Mouse (Mus musculus) inflammation-experienced regulatory T-cells, adult 6 months (primary cell): ENCODE measurements around the gene Pik3cb. TPM values are rescaled to one million over a fixed set of nuclear protein-coding genes. Genes with fewer than 3 reads are reported as not detected.
A peak's percentile ranks its signal among the peaks of the same experiment; 100 is the strongest.

Source experiments
- ATAC-seq: one replicate; pipeline ENCODE4 v1.8.0; 2017
- polyA plus RNA-seq, 3 experiments: library from polyadenylated mRNA; unstranded; fragments of 100-300 nt; shearing (Covaris generic); gene quantifications; one replicate each; pipeline ENCODE4 v1.2.1; 2017

Pik3cb gene
- polyA plus RNA-seq: under 1 TPM; 0.42 to 0.63 (median 0.48) TPM

DNA sequence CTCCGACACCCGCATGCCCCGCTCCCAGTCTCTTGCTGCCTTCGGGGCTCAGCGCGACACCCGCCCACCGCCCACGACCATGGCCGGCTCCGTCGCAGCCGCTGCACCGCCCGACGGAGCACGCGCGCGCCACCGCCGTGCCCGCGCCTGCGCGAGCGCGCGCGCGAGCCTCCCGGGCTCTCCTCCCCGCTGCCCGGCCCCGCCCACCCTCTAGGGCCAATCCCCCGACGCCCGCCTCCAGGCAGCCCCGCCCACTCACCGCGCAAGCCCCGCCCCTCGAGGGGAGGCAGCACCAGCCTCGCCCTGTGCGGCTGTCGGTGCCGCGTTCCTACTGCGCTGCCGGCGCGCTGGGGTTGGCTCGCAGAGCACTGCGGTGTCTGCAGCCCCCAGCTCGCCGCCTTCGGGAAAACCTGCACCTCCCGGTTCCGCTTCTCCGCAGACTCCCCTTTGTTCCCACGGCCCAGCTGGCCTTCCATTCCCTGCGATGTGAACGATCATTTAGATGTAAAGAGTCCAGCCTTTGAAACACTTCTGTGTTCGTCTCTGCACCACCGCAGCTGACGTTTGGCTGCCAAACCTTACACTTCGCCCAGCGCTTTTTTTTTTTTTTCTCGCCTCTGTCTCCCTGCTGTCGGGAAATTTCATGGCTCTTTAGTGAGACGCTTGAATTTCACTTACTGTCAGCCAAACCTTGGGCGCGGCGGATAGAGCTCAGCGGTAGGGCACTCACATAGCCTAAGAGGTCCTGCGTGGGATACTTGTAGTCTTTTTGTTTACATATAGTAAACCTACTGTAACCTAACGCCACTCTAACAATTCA is at the start of gene Pik3cb:
Pik3cb (minus strand) TSS at position 559 of the 820 bp plus-strand sequence.
- peak; percentile 83 for ATAC-seq

GRCm38 (mm10) chr9:99183043-99183670 is 42.7 kb upstream of the Pik3cb start:
- no peak for ATAC-seq

GRCm38 (mm10) chr9:99182121-99182520 is 41.7 kb upstream of the Pik3cb start:
- no peak for ATAC-seq

DNA sequence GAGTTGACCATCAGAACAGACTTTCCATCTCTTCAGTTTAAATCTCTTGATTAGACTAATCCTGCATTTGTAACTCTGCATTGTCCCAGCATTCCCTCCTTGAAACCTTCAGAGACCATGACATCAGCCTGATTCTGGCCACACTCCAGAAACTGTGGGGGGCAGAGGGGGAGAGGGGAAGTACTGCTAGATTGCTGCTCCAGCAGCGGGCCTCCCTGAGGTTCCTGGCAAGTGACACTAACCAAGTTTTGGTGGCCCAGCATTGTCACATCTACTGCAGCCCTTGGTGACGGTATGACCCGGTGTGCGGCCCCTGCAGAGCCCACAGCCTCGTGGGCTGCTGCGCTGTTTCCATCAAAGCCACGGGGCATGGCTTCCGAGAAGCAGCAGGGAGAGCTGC is 39.9 kb upstream of the Pik3cb start:
- ATAC-seq: no peak

- ATAC-seq: no peak
Observed at GRCm38 (mm10) chr9:99178736-99179135, 38.3 kb upstream of the Pik3cb start.

DNA sequence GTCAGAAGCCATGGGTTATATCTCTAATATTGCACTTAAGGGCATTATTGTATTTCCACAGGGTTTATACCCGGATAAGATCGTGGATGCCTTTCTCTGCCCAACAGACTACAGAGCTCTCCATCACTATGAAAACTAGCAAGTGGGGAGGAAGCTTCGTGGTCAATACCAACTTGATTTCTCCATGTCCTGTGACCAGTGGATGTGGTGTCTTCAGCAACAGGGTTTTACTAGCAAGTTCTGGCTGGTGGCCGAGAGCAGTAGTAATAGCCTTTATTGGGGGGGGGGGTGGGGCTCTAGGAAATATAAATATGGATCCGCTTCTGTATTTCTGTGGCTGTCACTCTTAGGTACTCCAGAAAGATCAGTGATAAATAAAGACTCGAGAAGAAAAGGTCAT is 35.4 kb upstream of the Pik3cb start:
- ATAC-seq: no peak

- ATAC-seq: no peak
Observed at GRCm38 (mm10) chr9:99172811-99173210, 32.4 kb upstream of the Pik3cb start.

DNA sequence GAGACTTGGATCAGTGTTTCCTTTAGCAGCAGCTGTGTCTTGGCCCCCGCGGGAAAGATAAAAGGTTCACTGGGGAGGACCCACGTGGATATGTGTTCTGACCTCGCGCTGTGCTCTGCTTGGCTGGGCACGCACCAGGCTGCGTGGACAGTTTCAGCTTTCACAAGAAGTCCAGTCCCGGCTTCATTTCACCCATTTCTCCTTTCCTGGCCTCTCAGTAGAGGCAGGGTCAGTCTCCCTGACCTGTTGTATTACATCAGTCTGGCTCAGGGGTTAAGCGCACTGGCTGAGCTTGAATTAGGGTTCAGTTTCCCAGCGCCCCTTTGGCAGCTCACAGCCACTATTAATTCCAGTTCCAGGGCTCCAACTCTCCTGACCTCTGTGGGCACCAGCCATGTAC is 30.8 kb upstream of the Pik3cb start:
- ATAC-seq: no peak

- no peak for ATAC-seq
Observed at GRCm38 (mm10) chr9:99169029-99169428, 28.6 kb upstream of the Pik3cb start.

- ATAC-seq: no peak
Observed at GRCm38 (mm10) chr9:99166946-99167345, 26.5 kb upstream of the Pik3cb start.

- ATAC-seq: no peak
Observed at GRCm38 (mm10) chr9:99165956-99166355, 25.5 kb upstream of the Pik3cb start.

DNA sequence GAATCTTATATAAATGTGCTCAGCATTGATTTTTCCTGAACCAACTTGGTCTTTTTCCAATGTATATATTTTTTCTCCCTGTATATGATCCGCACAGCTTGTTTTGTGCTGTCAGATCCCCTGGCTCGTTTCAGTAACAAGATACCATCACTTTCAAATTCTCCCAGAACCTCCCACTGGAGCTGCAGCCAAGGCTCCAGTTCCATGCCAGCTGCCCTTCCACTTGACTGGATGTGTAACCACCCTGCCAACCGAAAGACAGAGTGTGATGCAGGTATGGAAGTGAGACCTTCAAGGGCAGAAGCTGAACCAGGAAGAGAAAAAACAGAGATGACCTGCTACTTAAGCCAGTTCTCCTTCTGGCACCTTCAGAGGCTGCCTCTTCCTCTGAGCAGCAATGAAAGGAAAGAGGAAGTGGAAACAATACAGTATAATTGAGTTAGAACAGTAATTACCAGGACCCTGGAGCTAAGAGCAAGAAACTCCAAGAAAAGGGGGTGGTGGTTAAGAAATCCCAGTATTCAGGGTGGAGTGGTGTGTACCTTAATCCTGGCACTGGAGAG is 24.3 kb upstream of the Pik3cb start:
- no peak for ATAC-seq

DNA sequence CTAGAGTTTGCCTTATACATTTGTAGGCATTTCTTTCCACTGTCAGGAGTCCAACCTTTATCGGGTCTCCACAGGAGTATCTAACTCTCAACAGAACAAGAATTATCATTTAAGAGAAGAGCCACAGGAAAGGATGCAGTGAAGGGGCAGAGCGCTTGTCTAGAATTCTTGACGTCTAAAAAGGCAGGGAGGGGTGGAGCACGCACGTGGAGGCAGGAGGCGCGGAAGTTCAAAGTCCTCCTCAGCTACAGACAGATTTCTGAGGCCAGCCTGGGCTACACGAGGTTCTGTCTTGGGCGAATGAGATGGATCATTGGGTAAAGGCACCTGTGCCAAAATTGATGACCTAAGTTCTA is 23.7 kb upstream of the Pik3cb start:
- no peak for ATAC-seq

- ATAC-seq: no peak
Observed at GRCm38 (mm10) chr9:99163420-99164147, 23.2 kb upstream of the Pik3cb start.

DNA sequence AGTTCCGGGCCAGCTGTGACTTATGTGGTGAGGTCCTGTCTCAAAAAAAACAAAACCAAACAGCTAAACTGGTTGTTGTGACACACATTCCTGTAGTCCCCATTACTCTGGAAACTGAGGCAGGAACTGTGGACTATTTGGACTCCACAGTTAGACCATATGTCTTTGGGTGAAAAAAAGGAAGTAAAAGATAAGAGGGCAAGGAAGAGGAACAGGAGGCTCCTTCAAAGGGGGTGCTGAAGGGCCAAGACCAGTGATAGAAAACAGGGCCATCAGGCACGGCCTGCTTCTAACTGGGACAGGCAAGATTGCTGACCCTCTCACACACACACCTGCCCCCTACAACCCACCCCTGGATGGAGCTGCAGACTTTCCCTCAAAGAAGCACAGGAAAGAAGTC is 22.4 kb upstream of the Pik3cb start:
- ATAC-seq: no peak

GRCm38 (mm10) chr9:99160780-99161179 is 20.4 kb upstream of the Pik3cb start:
- no peak for ATAC-seq

DNA sequence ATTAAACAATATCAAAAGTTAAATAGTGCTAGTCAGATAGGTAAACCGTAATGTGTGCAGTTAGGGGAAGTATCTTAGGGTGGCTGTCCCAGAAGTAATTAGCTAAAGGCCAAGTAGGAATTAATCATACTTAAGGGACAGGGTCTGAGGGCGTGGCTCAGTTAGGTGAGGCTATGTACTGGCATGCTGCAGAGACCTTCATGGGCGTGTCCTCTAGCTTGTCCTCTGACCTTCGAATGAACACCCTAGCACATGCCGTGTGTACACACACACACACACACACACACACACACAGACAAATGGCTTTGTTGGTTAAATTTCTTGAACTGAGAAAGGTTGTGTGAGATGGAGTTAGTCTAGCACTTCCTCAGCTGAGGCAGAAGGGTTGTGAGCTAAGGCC is 19.5 kb upstream of the Pik3cb start:
- no peak for ATAC-seq

- ATAC-seq: no peak
Observed at GRCm38 (mm10) chr9:99158708-99159107, 18.3 kb upstream of the Pik3cb start.

DNA sequence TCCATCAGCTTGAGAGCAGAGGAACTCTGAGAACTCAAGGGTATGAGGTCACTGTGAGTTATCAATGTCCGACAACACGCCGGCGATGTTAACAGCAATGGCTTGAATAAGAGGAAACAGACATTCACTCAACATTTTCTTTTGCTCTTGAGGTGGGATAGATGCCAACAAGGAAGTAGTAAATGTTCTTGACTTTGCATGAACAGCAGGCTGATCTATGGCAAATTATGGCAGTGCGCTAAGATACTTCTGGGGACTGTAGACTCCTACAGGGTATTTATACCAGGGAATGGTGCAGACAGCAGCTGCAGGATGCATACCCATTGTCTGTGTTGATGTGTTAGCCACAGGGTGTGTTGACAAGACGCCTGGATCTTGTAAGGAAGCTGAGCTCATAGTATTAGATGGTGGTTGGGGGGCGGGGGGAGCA is 17.8 kb upstream of the Pik3cb start:
- ATAC-seq: no peak

- no peak for ATAC-seq
Observed at GRCm38 (mm10) chr9:99153655-99154054, 13.2 kb upstream of the Pik3cb start.

- ATAC-seq: no peak
Observed at GRCm38 (mm10) chr9:99152699-99153490, 12.5 kb upstream of the Pik3cb start.
